Mouse (Mus musculus): ENCODE data around the gene Il5. TPM values are rescaled to one million over a fixed set of nuclear protein-coding genes. Genes with fewer than 3 reads are reported as not detected.

Il5 gene
- total RNA-seq, 2 experiments from 2014 or later: not detected

DNA sequence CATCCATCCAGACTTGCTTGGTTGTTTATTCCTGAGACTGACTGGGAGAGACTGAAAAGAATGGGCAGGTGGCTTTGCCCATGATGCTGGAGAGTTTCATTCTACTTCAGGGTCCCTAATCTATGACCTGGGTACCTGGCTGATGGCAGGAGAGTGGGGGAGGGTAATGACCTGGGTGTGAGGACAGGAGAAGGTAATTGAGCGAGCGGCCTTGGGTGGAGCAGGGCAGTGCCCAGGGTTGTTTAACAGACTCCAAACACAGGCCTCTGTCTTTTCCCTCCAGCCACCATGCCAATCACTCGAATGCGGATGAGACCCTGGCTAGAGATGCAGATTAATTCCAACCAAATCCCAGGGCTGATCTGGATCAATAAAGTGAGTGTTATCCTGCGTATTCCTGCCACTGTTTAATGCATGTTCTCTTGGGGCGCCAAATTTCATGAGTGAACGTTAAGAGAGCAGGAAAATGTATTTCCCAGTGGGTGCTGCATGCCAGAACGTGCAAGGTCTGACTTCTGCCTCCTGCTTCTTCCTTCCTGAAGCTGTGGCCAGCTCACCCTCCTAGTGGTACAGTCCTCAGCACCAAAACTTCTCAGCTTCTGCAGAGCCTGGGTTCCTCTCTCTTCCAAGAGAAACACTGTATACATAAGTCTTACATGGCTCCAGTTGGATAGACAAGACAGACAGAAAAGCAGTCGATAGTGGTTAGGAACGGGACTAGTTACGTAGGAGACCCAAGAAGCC lies 50.6 kb downstream of the Il5 start:
- no peak for DNase-seq

DNA sequence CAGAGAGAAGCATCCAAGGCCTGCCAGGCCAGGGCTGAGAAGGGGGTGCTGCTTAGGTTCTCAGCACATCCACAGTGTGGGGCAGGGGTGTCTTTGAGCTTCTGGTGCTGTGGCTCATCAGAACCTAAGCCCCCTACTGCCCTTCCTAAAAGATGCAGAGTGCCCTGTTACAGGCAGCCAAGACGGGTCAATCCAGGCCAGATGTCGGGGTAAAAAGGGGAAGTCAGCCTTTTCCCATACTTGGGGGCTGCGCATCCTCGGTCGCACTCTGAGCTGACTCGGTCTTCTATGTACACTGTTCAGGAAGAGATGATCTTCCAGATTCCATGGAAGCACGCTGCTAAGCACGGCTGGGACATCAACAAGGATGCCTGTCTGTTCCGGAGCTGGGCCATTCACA lies 51.9 kb downstream of the Il5 start:
- no peak for DNase-seq

DNA sequence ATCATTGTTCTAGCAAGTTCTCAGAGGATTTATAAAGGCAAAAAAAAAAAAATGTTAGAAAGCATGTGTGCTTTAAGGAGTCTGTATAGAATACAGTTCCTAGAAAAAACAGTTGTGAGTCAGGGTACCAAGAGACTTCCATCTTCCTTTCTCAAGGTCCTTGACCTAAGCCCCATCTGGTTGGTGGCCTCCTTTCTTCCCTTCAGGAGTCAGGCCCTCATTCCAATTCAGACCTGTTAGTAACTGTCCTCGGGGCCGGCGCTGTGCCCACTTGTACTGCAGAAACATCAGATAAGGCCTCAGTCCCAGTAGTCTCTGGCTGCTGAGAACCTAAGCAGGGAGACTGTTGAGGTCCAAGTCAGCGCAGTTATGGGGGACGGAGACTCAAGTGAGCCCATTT lies 52.5 kb downstream of the Il5 start, which contains the start of gene Gm17334:
TSS of gene Gm17334 (minus strand) at position 101 of the 400 bp plus-strand sequence.
- DNase-seq: no peak

DNA sequence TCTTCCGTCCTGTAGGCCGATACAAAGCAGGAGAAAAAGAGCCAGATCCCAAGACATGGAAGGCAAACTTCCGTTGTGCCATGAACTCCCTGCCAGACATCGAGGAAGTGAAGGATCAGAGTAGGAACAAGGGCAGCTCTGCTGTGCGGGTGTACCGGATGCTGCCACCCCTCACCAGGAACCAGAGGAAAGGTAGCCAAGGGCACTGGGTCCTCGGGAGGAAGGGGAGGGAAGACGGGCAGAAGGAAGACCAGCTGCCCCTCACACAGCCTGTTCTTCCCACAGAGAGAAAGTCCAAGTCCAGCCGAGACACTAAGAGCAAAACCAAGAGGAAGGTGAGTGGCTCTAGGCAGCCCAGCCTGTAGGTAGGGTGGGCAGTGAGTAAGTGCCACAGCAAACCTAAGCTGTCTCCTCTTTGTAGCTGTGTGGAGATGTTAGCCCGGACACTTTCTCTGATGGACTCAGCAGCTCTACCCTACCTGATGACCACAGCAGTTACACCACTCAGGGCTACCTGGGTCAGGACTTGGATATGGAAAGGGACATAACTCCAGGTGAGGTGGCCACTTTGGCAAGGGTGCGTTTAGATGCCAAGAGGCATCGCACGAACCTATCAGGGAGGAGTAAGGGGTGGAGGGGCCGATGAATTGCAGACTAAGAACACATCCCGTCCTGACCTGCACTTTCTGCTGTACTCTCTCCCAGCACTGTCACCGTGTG lies 53.2 kb downstream of the Il5 start:
- DNase-seq: no peak

Small RNAs within 50 kb of the gene (microRNA-seq; reads per million reads assigned to microRNA genes)
- gene Mir7671: 0 reads per million in 2 experiments

Other genes with a start within 250 kb of the Il5 start
- not detected for gene Gm9945, start 240.6 kb upstream of the Il5 start, total RNA-seq (2021)
- gene Sowaha, start 240.5 kb upstream of the Il5 start, total RNA-seq (2021): under 1 TPM; 0.23 to 0.27 TPM
- gene Sept8, start 201.5 kb upstream of the Il5 start, total RNA-seq (2021): 10 to 100 TPM; 40.5 to 49.4 TPM
- 10 to 100 TPM in 1 of 2 experiments, 1 to 10 TPM in 1; 9.4 to 11.1 TPM for gene Kif3a, start 153.4 kb upstream of the Il5 start, total RNA-seq (2021)
- not detected for gene Il4, start 102.1 kb upstream of the Il5 start, total RNA-seq (2021)
- gene Il13, start 86.1 kb upstream of the Il5 start, total RNA-seq (2021): not detected
- 10 to 100 TPM in 1 of 2 experiments, 1 to 10 TPM in 1; 7.9 to 10.1 TPM for gene Rad50, start 13.5 kb upstream of the Il5 start, total RNA-seq (2021)
- gene Irf1, start 49.2 kb downstream of the Il5 start, total RNA-seq (2021): 10 to 100 TPM in 1 of 2 experiments, 1 to 10 TPM in 1; 9.4 to 13.7 TPM
- gene Gm17334, start 52.4 kb downstream of the Il5 start, total RNA-seq (2021): under 1 TPM; 0.26 to 0.70 TPM
- gene Gm12216, start 138.5 kb downstream of the Il5 start, total RNA-seq (2021): 1 to 10 TPM; 3.5 to 4.0 TPM
- gene Slc22a5, start 170.9 kb downstream of the Il5 start, total RNA-seq (2021): 10 to 100 TPM in 1 of 2 experiments, 1 to 10 TPM in 1; 7.4 to 10.7 TPM

Data from gastrocnemius, postnatal 10 days (tissue).